Comparison of ENCODE assay signal across 8 mouse cellular contexts in genomic region chr4:99929613-99930517, GRCm38 (mm10). TPM values are rescaled to one million over a fixed set of nuclear protein-coding genes. Genes with fewer than 3 reads are reported as not detected.
A peak's percentile ranks its signal among the peaks of the same experiment; 100 is the strongest.
DNase-seq lines count a peak whose midpoint lies in the region; ATAC-seq and TF ChIP-seq lines count a peak whose summit lies in the region.

Itgb3bp (minus strand) TSS chr4:99929813.

- H3K27me3 ChIP-seq in embryonic facial prominence, embryonic 12.5 days: no peaks in the 10 kb centered on the region
- H3K27me3 ChIP-seq in heart, adult 2 months (ENCODE audit: control insufficient read depth, insufficient read depth, low read length): no peaks in the 10 kb centered on the region
- no peaks in the 10 kb centered on the region for H3K27me3 ChIP-seq in limb, embryonic 14.5 days (ENCODE audit: control insufficient read depth, insufficient read depth, low read length)
- no peaks in the 10 kb centered on the region for H3K27me3 ChIP-seq in midbrain, embryonic 16.5 days (ENCODE audit: control insufficient read depth, insufficient read depth, low read depth, low read length)

- TF ChIP-seq EP300 in heart, adult 2 months (IDR thresholded peaks at IDR 0.05; ENCODE audit: insufficient read depth, low read depth, low read length): peak; percentile 63

- 2% methylated on average over 46 of the region's 57 CpGs for WGBS in embryonic facial prominence, embryonic 12.5 days
- under 1% methylated on average over 56 of the region's 57 CpGs for WGBS in heart, adult 2 months
- WGBS in limb, embryonic 14.5 days: 1% methylated on average over 46 of the region's 57 CpGs
- under 1% methylated on average over 57 of the region's 57 CpGs for WGBS in midbrain, embryonic 16.5 days

- no peak for TF ChIP-seq CTCF in heart, adult 2 months (IDR thresholded peaks at IDR 0.05)

- 0 out of 2 replicates have a peak, but pooled peaks have one; percentile 39 for TF ChIP-seq POLR2A in heart, adult 2 months (IDR thresholded peaks at IDR 0.05; ENCODE audit: insufficient read depth, low read depth, low read length)
- TF ChIP-seq POLR2A in limb, embryonic 14.5 days (IDR thresholded peaks at IDR 0.05; ENCODE audit: borderline replicate concordance, extremely low read depth, insufficient read depth, insufficient read length): no peak

- peak; percentile 70 for DNase-seq in layer of hippocampus, adult 11-12 months (ENCODE audit: low spot score)
- no peak for DNase-seq in layer of hippocampus, adult 9-10 months (ENCODE audit: low spot score)
- peak; percentile 84 to 90 for DNase-seq in heart, adult 2 months
- DNase-seq in kidney, adult 8-10 months: peak; percentile 88 to 93
- peak; percentile 81 for DNase-seq in limb, embryonic 14.5 days (ENCODE audit: low spot score)
- DNase-seq in spleen, postnatal 14 days (ENCODE audit: low spot score in 2 of 2): peak; percentile 12 to 21

- H3K4me2 ChIP-seq in embryonic facial prominence, embryonic 12.5 days (replicated peaks): peak within 1 kb of the TSS; percentile 96
- peak within 1 kb of the TSS; percentile 89 for H3K4me2 ChIP-seq in limb, embryonic 14.5 days (replicated peaks; ENCODE audit: low read depth, low read length, severe bottlenecking)
- H3K4me2 ChIP-seq in midbrain, embryonic 16.5 days (ENCODE audit: low read length): peak within 1 kb of the TSS; percentile 91

- H3K4me3 ChIP-seq in embryonic facial prominence, embryonic 12.5 days: peak within 1 kb of the TSS; percentile 62
- H3K4me3 ChIP-seq in heart, adult 2 months: peak within 1 kb of the TSS; percentile 88
- H3K4me3 ChIP-seq in limb, embryonic 14.5 days (replicated peaks; ENCODE audit: low read length): peak within 1 kb of the TSS; percentile 67
- H3K4me3 ChIP-seq in midbrain, embryonic 16.5 days (ENCODE audit: low read depth, low read length): peak within 1 kb of the TSS; percentile 73

- H3K27ac ChIP-seq in embryonic facial prominence, embryonic 12.5 days: peak within 1 kb of the TSS; percentile 79
- peak within 1 kb of the TSS; percentile 93 for H3K27ac ChIP-seq in heart, adult 2 months
- H3K27ac ChIP-seq in limb, embryonic 14.5 days (replicated peaks; ENCODE audit: low read depth, low read length): peak within 1 kb of the TSS; percentile 76
- H3K27ac ChIP-seq in midbrain, embryonic 16.5 days (ENCODE audit: low read length): peak within 1 kb of the TSS; percentile 93

- H3K9ac ChIP-seq in embryonic facial prominence, embryonic 12.5 days: peak within 1 kb of the TSS; percentile 61
- peak within 1 kb of the TSS; percentile 92 for H3K9ac ChIP-seq in heart, adult 2 months (ENCODE audit: low read depth, low read length)
- peak within 1 kb of the TSS; percentile 64 for H3K9ac ChIP-seq in limb, embryonic 14.5 days (ENCODE audit: low read depth, low read length, severe bottlenecking)
- H3K9ac ChIP-seq in midbrain, embryonic 16.5 days (ENCODE audit: low read depth, low read length): peak within 1 kb of the TSS; percentile 90

- H3K79me2 ChIP-seq in heart, adult 2 months (replicated peaks; ENCODE audit: control insufficient read depth, insufficient read depth, low read length): no peaks in the 10 kb centered on the region

- no peaks in the 10 kb centered on the region for H3K9me3 ChIP-seq in embryonic facial prominence, embryonic 12.5 days
- no peaks in the 10 kb centered on the region for H3K9me3 ChIP-seq in limb, embryonic 14.5 days (ENCODE audit: control insufficient read depth, low read length)
- H3K9me3 ChIP-seq in midbrain, embryonic 16.5 days (replicated peaks; ENCODE audit: control insufficient read depth, low read length, poor library complexity, severe bottlenecking): no peaks in the 10 kb centered on the region

- ATAC-seq in embryonic facial prominence, embryonic 12.5 days (ENCODE audit: insufficient number of reproducible peaks, insufficient read depth, low FRiP score, low TSS enrichment): peak; percentile 91
- ATAC-seq in limb, embryonic 14.5 days (ENCODE audit: low FRiP score, low read depth): peak; percentile 90
- peak; percentile 96 for ATAC-seq in midbrain, embryonic 16.5 days

- peaks cover 3% of the 10 kb centered on the region; the same call in 1 of the 2 replicates for H3K4me1 ChIP-seq in embryonic facial prominence, embryonic 12.5 days
- H3K4me1 ChIP-seq in heart, adult 2 months (ENCODE audit: control insufficient read depth, insufficient read depth, low read length): peaks cover 1% of the 10 kb centered on the region; the same call in 1 of the 2 replicates
- peaks cover 14% of the 10 kb centered on the region for H3K4me1 ChIP-seq in limb, embryonic 14.5 days (ENCODE audit: control insufficient read depth, insufficient read depth, low read length)
- H3K4me1 ChIP-seq in midbrain, embryonic 16.5 days (ENCODE audit: control insufficient read depth, insufficient read depth, low read length): peaks cover 10% of the 10 kb centered on the region; the same call in 1 of the 2 replicates

- intact Hi-C loops in heart, adult 2 months (cut with DNase I): loop anchor here (10.0 kb wide), 1 partner anchor 215 kb away; the partner anchor contains the start of gene Alg6

- no peaks in the 10 kb centered on the region; the same call in 1 of the 2 replicates for H3K36me3 ChIP-seq in embryonic facial prominence, embryonic 12.5 days
- no peaks in the 10 kb centered on the region; the same call in 1 of the 2 replicates for H3K36me3 ChIP-seq in heart, adult 2 months (ENCODE audit: control insufficient read depth, insufficient read depth, low read length)
- no peaks in the 10 kb centered on the region for H3K36me3 ChIP-seq in limb, embryonic 14.5 days (ENCODE audit: control insufficient read depth, insufficient read depth, low read length)
- no peaks in the 10 kb centered on the region for H3K36me3 ChIP-seq in midbrain, embryonic 16.5 days (ENCODE audit: control insufficient read depth, insufficient read depth, low read length)

RNA-seq across cellular contexts. Expression of gene Itgb3bp, which starts in this region (rescaled TPM):
- polyA plus RNA-seq in embryonic facial prominence, embryonic 12.5 days (2016; fragmentation: Nextera tagmentation; extraction: Ambion mirVana): 45.2 and 49.4 TPM in 2 replicates
- 1 to 10 TPM; 4.9 to 5.0 TPM for total RNA-seq in heart, adult 2 months (2021)
- 0.86 and 1.1 TPM in 2 replicates for polyA plus RNA-seq in heart, adult 2 months (2012; rRNA removed)
- 4.7 and 11.3 TPM in 2 replicates for polyA plus RNA-seq in limb, embryonic 14.5 days (2012; rRNA removed)
- polyA plus RNA-seq in limb, embryonic 14.5 days (2014; fragmentation: Nextera tagmentation; extraction: Ambion mirVana): 31.3 and 33.1 TPM in 2 replicates
- polyA plus RNA-seq in midbrain, embryonic 16.5 days (2015; fragmentation: Nextera tagmentation; extraction: Ambion mirVana): 12.4 and 12.9 TPM in 2 replicates
